Mouse (Mus musculus) layer of hippocampus, adult 8-10 months (tissue): ENCODE results near the gene Zbtb1. TPM values are rescaled to one million over a fixed set of nuclear protein-coding genes. Genes with fewer than 3 reads are reported as not detected.

Source experiments
- DNase-seq, 2 experiments: peaks; one replicate each; pipeline ENCODE4 v3.0.0; 2022; ENCODE audit warnings: low spot score in 2 of 2
- total RNA-seq, 4 experiments: library from RNA; stranded (reverse); gene quantifications; 2 replicates each; pipeline ENCODE4 v1.2.4; 2022

Zbtb1 gene
- total RNA-seq, 4 experiments from 2014 or later = 7.2 to 8.1 (median 7.5) TPM

DNA sequence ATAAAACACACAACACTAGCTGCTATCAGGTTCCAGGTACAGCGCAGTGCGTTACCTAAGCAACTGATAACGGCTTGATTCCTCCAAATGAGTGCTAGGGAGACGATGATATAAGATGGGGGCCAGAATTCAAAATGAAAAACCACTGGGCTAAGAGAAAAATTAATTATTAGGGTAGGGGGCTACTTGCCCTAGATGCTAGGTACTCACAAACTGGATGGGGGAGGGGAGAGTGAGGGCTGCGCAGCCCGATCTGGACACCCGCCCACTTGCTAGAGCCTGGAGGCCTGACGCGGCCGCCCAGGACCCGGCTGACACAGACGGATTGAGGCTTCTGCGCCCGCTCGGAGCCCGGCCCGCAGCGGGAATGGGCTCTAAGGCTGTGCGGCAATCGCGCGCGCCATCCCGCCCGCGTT lies 1.3 kb upstream of the Zbtb1 start:
- DNase-seq = peak; percentile 36 to 41

GRCm38 (mm10) chr12:76369206-76369977 lies 674 bp upstream of the Zbtb1 start, which contains the start of gene Zbtb25:
Gene Zbtb25, minus strand, starts transcription at chr12:76369602.
- peak; percentile 83 to 85 for DNase-seq

- peak in 1 of 2 experiments; percentile 45 for DNase-seq
Measured at GRCm38 (mm10) chr12:76370831-76371571, 935 bp downstream of the Zbtb1 start.

- no peak for DNase-seq
Measured at GRCm38 (mm10) chr12:76372046-76372445, 2.0 kb downstream of the Zbtb1 start.

DNA sequence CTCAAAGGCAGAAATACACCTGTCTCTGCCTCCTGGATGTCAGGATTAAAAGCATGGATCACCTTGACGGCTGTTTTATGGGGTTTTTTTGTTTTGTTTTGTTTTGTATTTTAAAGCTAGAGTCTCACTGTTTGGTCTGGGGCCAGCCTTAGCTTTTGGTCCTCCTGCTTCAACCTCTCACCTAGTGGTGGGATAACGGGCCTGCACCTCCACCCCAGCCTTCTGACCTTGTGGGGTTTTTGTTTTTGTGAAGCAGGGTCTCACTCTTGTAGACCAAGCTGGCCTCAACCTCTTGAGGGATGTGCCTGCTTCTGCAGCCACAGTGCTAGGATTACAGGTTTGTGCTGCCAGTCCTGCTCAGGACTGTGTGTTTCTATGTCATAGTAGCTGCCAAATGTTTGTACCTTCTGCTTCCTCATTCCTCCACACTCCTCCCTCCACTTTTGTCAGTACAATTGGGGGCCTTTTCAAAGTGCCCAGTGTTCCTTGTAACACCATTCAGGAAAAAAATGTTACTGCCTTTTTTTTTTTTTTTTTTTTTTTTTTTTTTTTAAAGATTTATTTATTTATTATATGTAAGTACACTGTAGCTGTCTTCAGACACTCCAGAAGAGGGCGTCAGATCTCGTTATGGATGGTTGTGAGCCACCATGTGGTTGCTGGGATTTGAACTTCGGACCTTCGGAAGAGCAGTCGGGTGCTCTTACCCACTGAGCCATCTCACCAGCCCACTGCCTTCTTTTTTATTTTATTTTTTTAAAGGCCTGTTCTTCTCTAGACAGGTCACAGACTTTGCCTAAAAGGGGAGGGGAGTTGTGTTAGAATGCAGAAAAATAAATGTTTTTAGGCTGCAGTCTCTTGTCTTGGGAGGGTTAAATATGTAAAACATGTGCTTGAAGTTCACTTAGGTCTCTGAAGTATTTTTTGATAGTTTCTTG lies 3.1 kb downstream of the Zbtb1 start:
- DNase-seq = no peak

DNA sequence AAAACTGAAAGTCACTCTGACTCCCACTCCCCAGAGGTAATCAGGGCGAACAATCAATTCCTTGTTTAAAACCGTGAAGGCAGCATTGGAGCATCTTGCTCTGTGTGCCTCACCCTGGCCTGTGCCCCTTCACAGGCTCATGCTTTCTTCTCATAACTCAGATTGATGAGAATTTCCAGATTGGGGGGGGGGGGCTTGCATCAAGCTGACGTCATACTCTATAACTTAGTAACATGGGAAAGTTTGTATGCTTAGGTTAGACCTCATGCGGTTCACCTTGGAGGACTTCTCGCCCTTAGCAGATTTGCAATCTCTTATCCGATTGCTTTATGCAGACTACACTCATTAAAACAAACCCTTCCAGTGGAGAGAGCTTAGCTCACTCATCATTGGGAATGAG lies 3.9 kb downstream of the Zbtb1 start:
- no peak for DNase-seq

- no peak for DNase-seq
Measured at GRCm38 (mm10) chr12:76374911-76375310, 4.8 kb downstream of the Zbtb1 start.

GRCm38 (mm10) chr12:76375506-76375905 lies 5.4 kb downstream of the Zbtb1 start:
- DNase-seq = no peak

- DNase-seq = no peak
Measured at GRCm38 (mm10) chr12:76376649-76377048, 6.6 kb downstream of the Zbtb1 start.

GRCm38 (mm10) chr12:76377059-76377458 lies 7.0 kb downstream of the Zbtb1 start:
- no peak for DNase-seq

GRCm38 (mm10) chr12:76377726-76378125 lies 7.7 kb downstream of the Zbtb1 start:
- no peak for DNase-seq

DNA sequence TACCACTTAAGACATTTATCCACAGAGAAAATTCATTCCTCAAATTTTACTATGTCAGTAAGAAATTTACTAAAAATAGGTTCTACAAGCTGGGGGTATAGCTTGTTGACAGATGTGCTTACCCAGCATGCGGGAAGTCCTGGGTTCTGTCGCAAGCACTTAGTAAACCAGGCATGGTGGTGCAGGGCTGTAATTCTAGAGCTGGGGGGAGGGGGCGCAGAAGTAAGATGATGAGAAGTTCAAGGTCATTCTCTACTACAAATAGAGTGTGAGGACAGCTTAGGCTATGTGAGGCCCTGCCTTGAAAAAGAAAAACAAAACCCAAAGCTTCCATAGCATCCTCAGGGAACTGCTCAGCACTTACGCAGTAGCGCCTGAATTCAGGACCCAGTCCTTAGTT lies 8.5 kb downstream of the Zbtb1 start:
- DNase-seq = no peak

- DNase-seq = no peak
Measured at GRCm38 (mm10) chr12:76380151-76380550, 10.1 kb downstream of the Zbtb1 start.

DNA sequence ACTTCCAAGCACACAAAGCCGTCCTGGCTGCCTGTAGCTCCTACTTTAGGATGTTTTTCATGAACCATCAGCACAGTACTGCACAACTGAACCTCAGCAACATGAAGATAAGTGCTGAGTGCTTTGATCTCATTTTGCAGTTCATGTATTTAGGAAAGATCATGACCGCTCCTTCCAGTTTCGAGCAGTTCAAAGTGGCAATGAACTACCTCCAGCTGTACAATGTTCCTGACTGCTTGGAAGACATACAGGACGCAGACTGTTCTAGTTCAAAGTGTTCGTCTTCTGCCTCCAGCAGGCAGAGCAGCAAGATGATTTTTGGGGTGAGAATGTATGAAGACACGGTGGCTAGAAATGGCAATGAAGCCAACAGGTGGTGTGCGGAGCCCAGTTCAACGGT lies 15.3 kb downstream of the Zbtb1 start:
- DNase-seq = no peak

GRCm38 (mm10) chr12:76388794-76389193 lies 18.7 kb downstream of the Zbtb1 start:
- no peak for DNase-seq

DNA sequence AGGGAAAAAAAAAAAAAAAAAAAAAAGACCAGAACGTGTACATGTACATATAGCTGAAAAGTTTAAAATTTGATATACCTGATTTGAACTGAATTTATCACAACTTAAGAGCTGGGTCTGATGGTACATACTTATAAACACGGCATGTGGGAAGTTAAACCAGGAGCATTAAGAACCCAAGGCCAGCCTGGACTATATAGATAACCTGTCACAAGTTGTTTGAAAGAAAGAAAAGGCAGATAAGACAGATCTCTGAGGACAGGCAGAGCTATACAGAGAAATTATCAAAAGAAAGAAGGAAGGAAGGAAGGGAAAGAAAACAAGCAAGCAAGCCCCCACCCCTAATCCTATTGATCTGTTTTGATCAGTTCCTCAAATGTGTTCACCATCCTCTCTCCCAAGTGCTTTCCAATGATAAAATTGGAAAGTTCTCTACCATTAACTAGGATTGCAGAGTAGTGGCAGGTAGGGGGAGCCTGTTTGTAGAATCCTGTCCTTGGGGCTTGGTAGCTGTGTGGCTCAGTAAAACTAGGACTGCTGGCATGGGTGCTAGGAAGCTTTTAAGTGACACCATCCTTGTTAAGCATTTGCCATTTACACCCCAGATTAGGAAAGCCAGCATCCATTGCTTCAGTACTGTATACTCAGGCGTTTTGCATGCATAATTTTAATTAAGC lies 21.7 kb downstream of the Zbtb1 start:
- DNase-seq = no peak

DNA sequence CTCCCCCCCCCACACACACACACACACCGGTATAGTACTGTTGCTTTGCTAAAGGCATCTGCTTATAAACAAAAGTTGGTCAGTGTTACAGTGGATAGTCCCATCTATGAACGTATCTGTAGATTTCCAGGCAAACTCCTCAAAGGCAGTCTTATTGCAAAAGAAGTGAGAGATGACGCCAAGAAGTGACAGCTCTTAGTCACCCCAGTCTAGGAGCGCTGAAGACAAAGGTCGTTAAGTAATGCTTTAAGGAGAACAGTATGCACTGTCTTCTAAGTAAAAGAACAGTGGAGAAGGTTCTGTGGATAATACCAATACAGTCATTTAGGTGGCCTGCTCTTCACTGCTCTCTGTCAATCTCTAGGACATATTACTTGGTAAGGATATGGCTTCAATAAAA lies 22.9 kb downstream of the Zbtb1 start:
- DNase-seq = no peak

- no peak for DNase-seq
Measured at GRCm38 (mm10) chr12:76397281-76397680, 27.2 kb downstream of the Zbtb1 start.

DNA sequence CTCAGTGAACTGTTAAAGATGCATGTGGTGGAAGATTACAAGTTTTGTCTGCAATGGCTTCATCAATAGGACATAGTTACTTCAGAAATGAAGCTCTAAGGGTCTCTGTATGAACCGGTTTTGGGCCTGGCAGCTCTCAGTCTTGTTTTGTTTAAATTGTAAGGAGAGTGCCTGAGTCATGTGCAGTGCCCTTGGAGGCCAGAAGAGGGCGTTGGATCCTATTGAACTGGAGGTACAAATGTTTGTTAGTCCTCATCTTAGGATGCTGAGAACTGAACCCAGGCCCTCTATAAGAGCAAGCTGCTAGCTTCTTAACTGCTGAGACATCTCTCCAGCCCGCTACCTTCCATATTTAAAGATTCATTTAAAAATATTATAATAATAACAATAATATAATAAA lies 31.6 kb downstream of the Zbtb1 start:
- DNase-seq = no peak

GRCm38 (mm10) chr12:76402991-76403885 lies 33.2 kb downstream of the Zbtb1 start:
- DNase-seq = no peak
